Mouse (Mus musculus): ENCODE results near the gene Rd3. TPM values are rescaled to one million over a fixed set of nuclear protein-coding genes. Genes with fewer than 3 reads are reported as not detected.

Gene Rd3
- polyA plus RNA-seq, 1 experiment from 2014 or later: 1.8 TPM

GRCm38 (mm10) chr1:191947796-191948195, 29.4 kb upstream of the Rd3 start:
- Histone ChIP-seq H3K27ac (no peak overlapping the region), H3K27me3 (no peaks in the 10 kb centered on the region), H3K4me1 (no peaks in the 10 kb centered on the region), H3K9ac (no peak overlapping the region), H3K9me3 (replicated peaks) (no peaks in the 10 kb centered on the region), H3K36me3 (ENCODE audit: poor library complexity, severe bottlenecking) (no peaks in the 10 kb centered on the region), H3K4me2 (no peak overlapping the region), H3K4me3 (no peak overlapping the region)
- no peak for ATAC-seq
- WGBS: 63% methylated on average over 8 of the region's 8 CpGs

DNA sequence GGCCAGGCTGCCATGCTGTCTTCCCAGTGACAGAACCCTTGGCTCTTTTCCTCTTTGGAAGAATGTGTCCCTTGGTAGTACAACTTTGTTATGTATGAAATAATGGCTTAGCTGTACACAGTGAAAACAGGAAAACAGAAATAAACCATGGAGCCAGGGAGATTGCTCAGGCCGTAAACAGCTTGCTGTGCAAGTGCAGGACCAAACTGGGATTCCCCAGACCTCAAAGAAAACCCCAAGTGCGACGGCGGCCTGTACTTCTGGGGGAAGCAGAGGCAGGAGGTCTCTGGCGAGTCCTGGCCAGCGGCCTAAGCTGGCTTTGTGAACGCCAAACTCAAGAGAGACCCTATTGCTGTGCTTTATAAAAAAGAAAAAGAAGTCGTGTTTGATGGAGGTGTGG, 28.6 kb upstream of the Rd3 start:
- no peak overlapping the region for H3K9ac ChIP-seq
- H3K27ac ChIP-seq: no peak overlapping the region
- WGBS: 80% methylated on average over 8 of the region's 8 CpGs
- H3K9me3 ChIP-seq (replicated peaks): no peaks in the 10 kb centered on the region
- H3K4me2 ChIP-seq: no peak overlapping the region
- ATAC-seq: no peak
- H3K4me3 ChIP-seq: no peak overlapping the region
- H3K27me3 ChIP-seq: no peaks in the 10 kb centered on the region
- H3K4me1 ChIP-seq: no peaks in the 10 kb centered on the region
- H3K36me3 ChIP-seq (ENCODE audit: poor library complexity, severe bottlenecking): no peaks in the 10 kb centered on the region

DNA sequence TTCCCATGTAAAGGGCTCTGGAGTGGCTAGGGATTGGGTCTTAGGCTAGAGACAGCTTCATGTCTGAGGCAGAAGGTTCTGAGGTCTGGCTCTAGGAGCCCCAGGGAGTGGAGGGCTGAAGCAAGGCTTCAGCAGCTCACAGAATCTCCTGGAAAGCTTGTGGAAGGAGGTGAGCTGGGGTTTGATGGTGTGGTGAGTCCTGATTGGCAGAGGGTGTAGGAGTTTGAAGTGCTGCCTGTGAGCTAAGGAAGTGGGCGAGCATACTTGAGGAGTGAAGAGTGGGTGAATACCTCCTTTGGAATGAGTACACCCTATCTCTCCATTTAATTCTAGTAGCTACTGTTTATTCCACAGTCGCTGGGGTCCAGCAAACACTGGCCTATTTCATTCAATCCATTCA, 26.6 kb upstream of the Rd3 start:
- WGBS: 56% methylated on average over 2 of the region's 2 CpGs

GRCm38 (mm10) chr1:191952733-191953335, 24.3 kb upstream of the Rd3 start:
- H3K27ac ChIP-seq: no peak overlapping the region
- ATAC-seq: no peak
- no peaks in the 10 kb centered on the region for H3K27me3 ChIP-seq
- no peaks in the 10 kb centered on the region for H3K9me3 ChIP-seq (replicated peaks)
- H3K4me2 ChIP-seq: no peak overlapping the region
- 84% methylated on average over 11 of the region's 11 CpGs for WGBS
- no peaks in the 10 kb centered on the region for H3K36me3 ChIP-seq (ENCODE audit: poor library complexity, severe bottlenecking)
- no peak overlapping the region for H3K4me3 ChIP-seq
- H3K9ac ChIP-seq: no peak overlapping the region
- no peaks in the 10 kb centered on the region for H3K4me1 ChIP-seq

More for the DNA sequence above, 26.6 kb upstream of the Rd3 start:
- no peaks in the 10 kb centered on the region for H3K36me3 ChIP-seq (ENCODE audit: poor library complexity, severe bottlenecking)
- ATAC-seq: no peak
- H3K4me3 ChIP-seq: no peak overlapping the region
- H3K9ac ChIP-seq: no peak overlapping the region
- H3K4me1 ChIP-seq: no peaks in the 10 kb centered on the region
- H3K27me3 ChIP-seq: no peaks in the 10 kb centered on the region
- H3K27ac ChIP-seq: no peak overlapping the region
- H3K9me3 ChIP-seq (replicated peaks): no peaks in the 10 kb centered on the region
- H3K4me2 ChIP-seq: no peak overlapping the region

GRCm38 (mm10) chr1:191955101-191955500, 22.1 kb upstream of the Rd3 start:
- WGBS: 64% methylated on average over 3 of the region's 3 CpGs
- no peaks in the 10 kb centered on the region for H3K4me1 ChIP-seq
- no peak for ATAC-seq

GRCm38 (mm10) chr1:191956261-191956660, 20.9 kb upstream of the Rd3 start:
- no peak for ATAC-seq
- H3K4me2 ChIP-seq: no peak overlapping the region
- no peaks in the 10 kb centered on the region for H3K27me3 ChIP-seq
- no peaks in the 10 kb centered on the region for H3K9me3 ChIP-seq (replicated peaks)
- H3K4me1 ChIP-seq: no peaks in the 10 kb centered on the region
- no peaks in the 10 kb centered on the region for H3K36me3 ChIP-seq (ENCODE audit: poor library complexity, severe bottlenecking)
- H3K27ac ChIP-seq: no peak overlapping the region
- no peak overlapping the region for H3K9ac ChIP-seq
- H3K4me3 ChIP-seq: no peak overlapping the region
- WGBS: 76% methylated on average over 3 of the region's 3 CpGs

More at GRCm38 (mm10) chr1:191955101-191955500, 22.1 kb upstream of the Rd3 start:
- no peak overlapping the region for H3K9ac ChIP-seq
- no peaks in the 10 kb centered on the region for H3K27me3 ChIP-seq
- no peak overlapping the region for H3K4me3 ChIP-seq
- no peaks in the 10 kb centered on the region for H3K9me3 ChIP-seq (replicated peaks)
- H3K36me3 ChIP-seq (ENCODE audit: poor library complexity, severe bottlenecking): no peaks in the 10 kb centered on the region
- no peak overlapping the region for H3K4me2 ChIP-seq
- H3K27ac ChIP-seq: no peak overlapping the region

DNA sequence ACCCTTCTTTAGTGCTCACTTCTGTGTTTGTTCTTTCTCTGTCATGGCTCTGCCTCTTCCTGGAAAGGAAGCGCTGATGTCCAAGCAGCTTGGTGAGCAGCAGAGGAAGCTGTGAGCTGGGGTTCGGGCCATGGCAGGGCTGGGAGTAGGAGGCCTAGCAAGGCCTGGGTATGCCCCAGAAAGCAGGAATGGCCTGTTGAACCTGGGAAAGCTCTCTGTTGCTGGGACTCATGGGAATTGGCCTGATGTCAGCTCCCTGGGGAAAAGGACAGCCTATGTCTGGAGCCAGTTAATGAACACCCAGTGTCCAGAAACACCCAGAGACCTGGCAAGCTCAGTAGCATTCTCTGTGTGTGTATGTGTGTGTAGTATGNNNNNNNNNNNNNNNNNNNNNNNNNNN, 20.3 kb upstream of the Rd3 start:
- H3K9ac ChIP-seq: no peak overlapping the region
- H3K4me2 ChIP-seq: no peak overlapping the region
- no peak overlapping the region for H3K4me3 ChIP-seq
- H3K9me3 ChIP-seq (replicated peaks): no peaks in the 10 kb centered on the region
- no peaks in the 10 kb centered on the region for H3K27me3 ChIP-seq
- WGBS: 88% methylated on average over 2 of the region's 2 CpGs
- H3K27ac ChIP-seq: no peak overlapping the region
- no peaks in the 10 kb centered on the region for H3K4me1 ChIP-seq
- no peaks in the 10 kb centered on the region for H3K36me3 ChIP-seq (ENCODE audit: poor library complexity, severe bottlenecking)
- ATAC-seq: no peak

GRCm38 (mm10) chr1:191957321-191957720, 19.8 kb upstream of the Rd3 start:
- Histone ChIP-seq H3K36me3 (ENCODE audit: poor library complexity, severe bottlenecking) (no peaks in the 10 kb centered on the region), H3K27me3 (no peaks in the 10 kb centered on the region), H3K9me3 (replicated peaks) (no peaks in the 10 kb centered on the region), H3K27ac (no peak overlapping the region), H3K4me3 (no peak overlapping the region), H3K4me1 (no peaks in the 10 kb centered on the region), H3K9ac (no peak overlapping the region), H3K4me2 (no peak overlapping the region)
- ATAC-seq: no peak
- 74% methylated on average over 3 of the region's 3 CpGs for WGBS

- H3K4me2 ChIP-seq: no peak overlapping the region
- no peak overlapping the region for H3K27ac ChIP-seq
- no peaks in the 10 kb centered on the region for H3K36me3 ChIP-seq (ENCODE audit: poor library complexity, severe bottlenecking)
- no peaks in the 10 kb centered on the region for H3K4me1 ChIP-seq
- WGBS: 57% methylated on average over 2 of the region's 2 CpGs
- no peaks in the 10 kb centered on the region for H3K27me3 ChIP-seq
- no peak overlapping the region for H3K9ac ChIP-seq
- no peak overlapping the region for H3K4me3 ChIP-seq
- no peak for ATAC-seq
- H3K9me3 ChIP-seq (replicated peaks): no peaks in the 10 kb centered on the region
Measured at GRCm38 (mm10) chr1:191960946-191961345, 16.2 kb upstream of the Rd3 start.

DNA sequence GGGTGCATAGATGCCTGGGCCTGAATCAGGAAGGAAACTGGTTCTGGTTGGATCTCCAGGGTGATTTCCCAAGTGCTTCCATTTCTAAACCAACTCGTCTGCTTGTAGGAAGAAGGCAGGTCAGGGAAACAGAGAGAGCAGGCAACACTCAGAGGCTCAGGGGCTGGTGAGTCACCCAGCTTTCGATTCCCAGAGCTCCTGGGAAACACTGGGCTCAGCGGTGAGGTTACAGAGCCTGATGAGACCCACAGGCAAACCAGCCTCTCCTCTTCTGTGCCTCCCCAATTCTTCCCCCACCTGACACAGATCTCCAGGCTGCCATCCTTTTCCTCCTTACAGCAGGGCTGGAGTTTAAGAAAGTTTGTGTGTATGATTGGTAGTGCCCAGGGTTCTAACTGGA, 13.8 kb upstream of the Rd3 start:
- H3K27me3 ChIP-seq: no peaks in the 10 kb centered on the region
- H3K27ac ChIP-seq: no peak overlapping the region
- no peak overlapping the region for H3K4me2 ChIP-seq
- H3K4me1 ChIP-seq: no peaks in the 10 kb centered on the region
- 78% methylated on average over 3 of the region's 3 CpGs for WGBS
- no peaks in the 10 kb centered on the region for H3K9me3 ChIP-seq (replicated peaks)
- H3K4me3 ChIP-seq: no peak overlapping the region
- H3K36me3 ChIP-seq (ENCODE audit: poor library complexity, severe bottlenecking): no peaks in the 10 kb centered on the region
- H3K9ac ChIP-seq: no peak overlapping the region
- no peak for ATAC-seq

DNA sequence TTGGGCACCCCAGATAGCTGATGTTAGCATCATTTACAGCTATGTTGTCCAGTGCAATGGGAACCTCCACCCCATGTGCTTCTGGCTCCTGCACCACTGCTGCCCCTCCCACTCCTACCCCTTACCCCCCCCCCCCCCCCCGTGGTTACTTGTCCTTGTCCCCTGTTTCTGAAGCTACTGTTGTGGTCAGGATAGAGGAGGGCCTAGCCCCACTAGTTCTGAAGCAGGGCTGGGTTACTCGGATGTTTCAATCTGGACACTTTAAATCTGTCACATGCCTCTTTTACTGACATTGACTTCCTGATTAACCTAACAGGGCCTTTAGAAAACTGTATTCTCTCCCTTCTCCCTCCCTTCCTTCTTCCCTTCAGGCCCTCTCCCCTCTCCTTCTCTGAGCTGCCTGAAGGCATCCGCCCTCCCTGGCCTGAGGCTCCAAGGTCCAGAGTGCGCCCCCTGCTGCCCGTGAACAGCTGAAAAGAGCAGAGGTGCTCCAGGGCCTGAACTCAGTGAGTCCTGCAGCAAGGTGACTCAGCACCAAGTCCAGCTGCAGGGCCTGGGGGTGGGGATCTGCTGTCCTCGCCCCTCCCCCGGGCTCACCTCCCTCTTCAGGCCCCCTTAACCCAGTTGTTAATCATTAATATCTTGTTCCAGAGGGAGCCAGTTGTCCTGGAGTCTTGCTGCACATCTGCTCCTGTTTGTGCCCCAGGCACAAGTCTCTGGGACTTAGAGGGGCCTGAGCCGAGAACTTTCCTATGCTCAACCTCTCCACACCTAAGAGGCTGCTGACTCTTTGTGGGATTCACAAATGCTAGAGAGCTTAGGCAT, 13.0 kb upstream of the Rd3 start:
- Histone ChIP-seq H3K4me1 (no peaks in the 10 kb centered on the region), H3K36me3 (ENCODE audit: poor library complexity, severe bottlenecking) (no peaks in the 10 kb centered on the region), H3K4me3 (no peak overlapping the region), H3K9ac (no peak overlapping the region), H3K27me3 (no peaks in the 10 kb centered on the region), H3K9me3 (replicated peaks) (no peaks in the 10 kb centered on the region), H3K4me2 (no peak overlapping the region), H3K27ac (no peak overlapping the region)
- WGBS: 28% methylated on average over 8 of the region's 8 CpGs
- peak; percentile 81 for ATAC-seq

GRCm38 (mm10) chr1:191964773-191965481, 12.2 kb upstream of the Rd3 start:
- no peak overlapping the region for H3K27ac ChIP-seq
- H3K9me3 ChIP-seq (replicated peaks): no peaks in the 10 kb centered on the region
- H3K36me3 ChIP-seq (ENCODE audit: poor library complexity, severe bottlenecking): no peaks in the 10 kb centered on the region
- H3K4me2 ChIP-seq: no peak overlapping the region
- no peak overlapping the region for H3K4me3 ChIP-seq
- H3K27me3 ChIP-seq: no peaks in the 10 kb centered on the region
- no peak overlapping the region for H3K9ac ChIP-seq
- peak; percentile 36; the same call in 1 of the 2 replicates for ATAC-seq
- WGBS: 17% methylated on average over 13 of the region's 13 CpGs
- H3K4me1 ChIP-seq: no peaks in the 10 kb centered on the region

Data from forebrain, embryonic 13.5 days (tissue).